Mouse (Mus musculus) neural tube, embryonic 11.5 days (tissue): ENCODE measurements at regions not wholly inside any gene's neighbourhood (a gene's known extent, or its start where the extent isn't known, plus 50 kb on each side); places are given as distances from the start of the nearest gene placed in this dataset.
A peak's percentile ranks its signal among the peaks of the same experiment; 100 is the strongest.

ENCODE experiments used
- ATAC-seq: fragments of 200-750 bp; cut with Nextera tagmentation; 2 replicates; pipeline ENCODE4 v1.8.0; 2017; ENCODE audit warnings: moderate number of reproducible peaks, mild to moderate bottlenecking, moderate TSS enrichment, moderate library complexity; ENCODE audit not compliant: insufficient read depth, low FRiP score, low TSS enrichment
- DNase-seq: peaks from one replicate; pipeline ENCODE4 v3.0.0-alpha.2; 2015; ENCODE audit warnings: low spot score
- H3K27ac ChIP-seq: fragments of 300-500 bp; sonication (generic); 2 replicates; pipeline ENCODE4 v1.5.1; 2014; ENCODE audit warnings: low read depth, mild to moderate bottlenecking, low read length
- H3K27me3 ChIP-seq: fragments of 300-500 bp; sonication (generic); 2 replicates; pipeline ENCODE4 v1.6.1; 2014; ENCODE audit warnings: mild to moderate bottlenecking, low read length, mixed read lengths; ENCODE audit not compliant: control insufficient read depth, insufficient read depth
- H3K36me3 ChIP-seq: fragments of 300-500 bp; sonication (generic); 2 replicates; pipeline ENCODE4 v1.6.1; 2014; ENCODE audit warnings: mild to moderate bottlenecking, low read length, moderate library complexity, mixed read lengths; ENCODE audit not compliant: control insufficient read depth, insufficient read depth
- H3K4me1 ChIP-seq: fragments of 300-500 bp; sonication (generic); 2 replicates; pipeline ENCODE4 v1.6.1; 2014; ENCODE audit warnings: low read length, mixed read lengths; ENCODE audit not compliant: control insufficient read depth, insufficient read depth
- H3K4me2 ChIP-seq: fragments of 300-500 bp; sonication (generic); 2 replicates; pipeline ENCODE4 v1.6.1; 2014; ENCODE audit warnings: low read depth, mild to moderate bottlenecking, moderate library complexity
- H3K4me3 ChIP-seq: fragments of 300-500 bp; sonication (generic); 2 replicates; pipeline ENCODE4 v1.5.1; 2014; ENCODE audit warnings: low read depth, low read length
- H3K9ac ChIP-seq: fragments of 300-500 bp; sonication (generic); 2 replicates; pipeline ENCODE4 v1.6.1; 2014; ENCODE audit warnings: mild to moderate bottlenecking, low read length
- H3K9me3 ChIP-seq: fragments of 300-500 bp; sonication (generic); 2 replicates; pipeline ENCODE4 v1.6.1; 2016; ENCODE audit warnings: low read length; ENCODE audit not compliant: control insufficient read depth
- WGBS: fragments of 180-500 bp; shearing (Covaris S2); extraction: QIAGEN DNeasy Blood & Tissue Kit; methylation state at CpG from one replicate; pipeline ENCODE4 v1.1.7; 2014; 5-methylcytosine and 5-hydroxymethylcytosine counted together

DNA sequence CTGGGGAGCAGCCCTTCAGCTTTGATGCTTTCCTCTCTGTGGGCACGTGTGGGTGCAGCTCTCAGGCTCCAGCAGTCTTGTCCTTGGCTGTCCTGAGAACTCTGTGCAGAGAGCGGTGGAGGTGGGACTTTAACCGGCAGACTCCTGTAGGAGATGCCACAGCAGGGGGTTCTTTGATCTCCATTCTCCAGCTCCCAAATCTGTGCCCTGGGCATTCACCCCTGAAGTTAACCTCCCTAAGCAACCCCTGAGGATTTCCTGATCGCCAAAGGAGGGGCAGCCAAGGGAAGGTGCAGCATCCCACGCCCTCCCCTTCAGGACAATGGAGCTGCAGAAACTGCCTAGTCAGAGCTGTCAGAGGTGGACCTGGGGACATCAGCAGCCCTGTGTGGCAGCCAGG lies 73.2 kb upstream of the Spaca7 start:
- DNase-seq = no peak
- ATAC-seq = no peak
- no peak overlapping the region for H3K9ac ChIP-seq
- peaks cover 28% of the 10 kb centered on the region for H3K27me3 ChIP-seq
- H3K27ac ChIP-seq = no peak overlapping the region
- H3K9me3 ChIP-seq = no peaks in the 10 kb centered on the region
- H3K36me3 ChIP-seq = no peaks in the 10 kb centered on the region
- H3K4me2 ChIP-seq = no peak overlapping the region
- H3K4me1 ChIP-seq = peaks cover 17% of the 10 kb centered on the region
- WGBS = 7% methylated on average over 5 of the region's 5 CpGs
- no peak overlapping the region for H3K4me3 ChIP-seq

GRCm38 (mm10) chr8:12500291-12500690 lies 72.5 kb upstream of the Spaca7 start:
- Histone ChIP-seq H3K27me3 (peaks cover 28% of the 10 kb centered on the region), H3K9ac (no peak overlapping the region), H3K9me3 (no peaks in the 10 kb centered on the region), H3K4me1 (peaks cover 17% of the 10 kb centered on the region), H3K4me3 (no peak overlapping the region), H3K27ac (no peak overlapping the region), H3K36me3 (no peaks in the 10 kb centered on the region), H3K4me2 (no peak overlapping the region)
- WGBS = 47% methylated on average over 3 of the region's 3 CpGs
- DNase-seq (no peak), ATAC-seq (no peak)

DNA sequence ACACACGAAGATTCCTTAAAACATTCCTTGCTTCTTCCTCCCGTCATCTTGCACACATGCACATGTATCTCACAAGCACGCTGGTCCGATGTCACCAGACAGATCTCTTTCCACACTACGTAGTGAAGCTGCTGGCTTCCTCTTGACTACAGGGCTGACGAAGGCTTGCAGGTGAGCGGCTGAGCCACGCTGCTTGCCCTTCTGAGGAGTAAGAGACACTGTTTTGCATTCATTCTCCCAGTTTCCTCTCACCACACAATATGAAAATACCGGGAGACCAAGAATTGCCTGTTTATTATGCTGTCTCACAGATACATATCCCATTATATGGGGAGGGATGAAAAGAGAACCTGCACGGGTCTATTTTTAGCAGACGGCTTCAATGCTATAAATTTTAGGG lies 71.0 kb upstream of the Spaca7 start:
- DNase-seq (no peak), ATAC-seq (peak; percentile 39)
- H3K9me3 ChIP-seq = no peaks in the 10 kb centered on the region
- peaks cover 28% of the 10 kb centered on the region for H3K27me3 ChIP-seq
- no peak overlapping the region for H3K9ac ChIP-seq
- H3K4me2 ChIP-seq = peak overlapping the region; percentile 40
- H3K4me1 ChIP-seq = peaks cover 17% of the 10 kb centered on the region
- WGBS = 1% methylated on average over 11 of the region's 11 CpGs
- no peaks in the 10 kb centered on the region for H3K36me3 ChIP-seq
- H3K4me3 ChIP-seq = 0 out of 2 replicates have a peak overlapping the region, but pooled peaks have one; percentile 20
- no peak overlapping the region for H3K27ac ChIP-seq

DNA sequence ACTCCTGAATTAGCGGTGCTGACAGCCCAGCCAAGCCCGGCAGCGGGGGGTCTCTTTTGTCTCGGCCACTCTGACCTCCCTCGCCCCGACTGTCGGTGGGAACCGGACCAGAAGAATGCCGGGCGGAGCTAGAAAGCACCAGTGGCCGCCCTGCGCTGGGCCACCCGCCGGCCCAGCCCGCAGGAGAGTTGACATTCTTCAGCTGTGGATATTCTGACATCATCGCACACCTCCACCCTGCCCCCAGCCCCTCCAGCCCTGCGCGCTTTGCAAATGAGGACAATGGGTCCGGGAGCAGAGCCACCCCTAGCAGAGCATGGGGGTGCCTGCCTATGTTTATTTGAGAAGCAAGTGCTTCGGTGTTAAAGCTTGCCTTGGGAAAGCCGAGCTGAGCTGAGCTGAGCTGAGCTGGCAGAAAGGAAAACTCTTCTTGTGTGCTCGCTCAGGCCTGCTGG lies 70.5 kb upstream of the Spaca7 start:
- Histone ChIP-seq H3K4me1 (peaks cover 17% of the 10 kb centered on the region), H3K9ac (no peak overlapping the region), H3K36me3 (no peaks in the 10 kb centered on the region), H3K9me3 (no peaks in the 10 kb centered on the region), H3K27me3 (peaks cover 27% of the 10 kb centered on the region), H3K4me3 (peak overlapping the region; percentile 20; the same call in 1 of the 2 replicates), H3K4me2 (peak overlapping the region; percentile 40), H3K27ac (no peak overlapping the region)
- DNase-seq = peak; percentile 60
- 0% methylated on average over 22 of the region's 22 CpGs for WGBS
- ATAC-seq = peak; percentile 75

GRCm38 (mm10) chr8:12502856-12503255 lies 70.0 kb upstream of the Spaca7 start:
- peaks cover 24% of the 10 kb centered on the region for H3K27me3 ChIP-seq
- H3K36me3 ChIP-seq = no peaks in the 10 kb centered on the region
- H3K27ac ChIP-seq = no peak overlapping the region
- ATAC-seq (0 out of 2 replicates have a peak, but pooled peaks have one; percentile 10), DNase-seq (no peak)
- WGBS = 8% methylated on average over 6 of the region's 6 CpGs
- no peak overlapping the region for H3K9ac ChIP-seq
- peak overlapping the region; percentile 40 for H3K4me2 ChIP-seq
- no peaks in the 10 kb centered on the region for H3K9me3 ChIP-seq
- H3K4me1 ChIP-seq = peaks cover 17% of the 10 kb centered on the region
- no peak overlapping the region for H3K4me3 ChIP-seq

DNA sequence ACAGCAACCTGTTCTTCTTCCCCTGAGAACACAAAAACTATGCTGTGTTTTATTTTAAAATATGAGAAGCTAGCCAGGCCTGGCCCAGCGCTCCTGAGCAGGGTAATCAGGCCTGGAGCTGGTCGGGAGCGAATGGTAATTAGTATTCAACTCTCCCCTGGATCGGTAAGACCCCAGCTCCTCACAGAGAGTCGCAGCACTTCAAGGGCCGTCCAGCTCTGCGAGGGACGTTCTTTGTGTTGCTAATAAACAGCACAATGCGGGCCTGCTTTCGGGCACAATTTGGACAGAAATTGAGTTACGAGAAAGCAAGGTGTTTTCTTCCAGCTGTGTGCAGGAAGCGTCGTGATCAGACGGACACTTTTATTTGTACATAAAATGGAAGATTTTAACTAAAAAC lies 69.5 kb upstream of the Spaca7 start:
- Histone ChIP-seq H3K27ac (no peak overlapping the region), H3K9me3 (no peaks in the 10 kb centered on the region), H3K36me3 (no peaks in the 10 kb centered on the region), H3K9ac (no peak overlapping the region), H3K4me1 (peaks cover 17% of the 10 kb centered on the region), H3K4me2 (no peak overlapping the region), H3K27me3 (peaks cover 26% of the 10 kb centered on the region), H3K4me3 (no peak overlapping the region)
- ATAC-seq (peak; percentile 56; the same call in 1 of the 2 replicates), DNase-seq (peak; percentile 55)
- 2% methylated on average over 14 of the region's 14 CpGs for WGBS

DNA sequence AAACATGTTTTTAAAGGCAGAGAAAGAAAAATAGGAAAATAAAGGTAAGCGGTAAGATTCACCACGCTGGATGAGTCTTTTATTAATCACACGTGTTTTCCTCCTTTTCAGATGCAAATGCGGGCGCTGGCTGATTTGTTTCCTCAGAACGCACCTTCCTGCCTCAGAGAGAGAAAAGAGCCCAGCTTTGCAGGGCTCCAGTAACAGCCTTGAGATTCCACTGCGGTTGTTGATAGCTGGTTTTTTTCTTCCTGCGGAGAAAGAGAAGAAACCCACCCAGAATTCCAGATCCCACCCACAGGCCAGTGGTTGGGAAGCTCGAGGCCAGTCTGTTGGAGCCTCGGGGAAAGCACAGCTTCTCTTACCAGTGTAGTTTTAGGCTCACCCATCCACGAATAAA lies 68.6 kb upstream of the Spaca7 start:
- 2% methylated on average over 11 of the region's 11 CpGs for whole genome bisulfite sequencing
- Histone ChIP-seq H3K27ac (no peak overlapping the region), H3K27me3 (peaks cover 26% of the 10 kb centered on the region), H3K9me3 (no peaks in the 10 kb centered on the region), H3K4me2 (no peak overlapping the region; the same call in 1 of the 2 replicates), H3K4me1 (peaks cover 17% of the 10 kb centered on the region), H3K9ac (no peak overlapping the region), H3K4me3 (no peak overlapping the region), H3K36me3 (no peaks in the 10 kb centered on the region)
- ATAC-seq (no peak), DNase-seq (peak; percentile 51)

DNA sequence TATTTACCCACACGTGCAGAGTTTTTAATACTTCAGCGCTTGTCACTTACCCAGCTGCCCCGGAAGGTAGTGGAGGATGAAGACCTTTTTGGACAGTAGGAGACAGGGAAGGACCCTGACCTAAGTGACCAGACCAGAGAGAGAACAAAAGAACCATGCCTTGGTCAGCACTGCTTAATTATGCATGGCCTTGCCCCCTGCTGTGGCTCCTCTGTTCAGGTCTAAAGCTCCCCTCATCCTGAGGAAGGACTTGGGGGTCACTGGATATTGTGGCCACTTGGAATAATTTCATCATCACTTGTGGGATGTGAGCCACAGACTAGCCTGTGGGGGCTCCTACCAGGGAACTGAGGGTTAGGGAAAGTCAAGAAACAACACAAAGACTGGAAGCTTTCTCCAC lies 68.1 kb upstream of the Spaca7 start:
- Histone ChIP-seq H3K9me3 (no peaks in the 10 kb centered on the region), H3K36me3 (no peaks in the 10 kb centered on the region), H3K4me3 (no peak overlapping the region), H3K27me3 (peaks cover 26% of the 10 kb centered on the region), H3K4me2 (no peak overlapping the region), H3K4me1 (peaks cover 17% of the 10 kb centered on the region), H3K27ac (no peak overlapping the region), H3K9ac (no peak overlapping the region)
- ATAC-seq (no peak), DNase-seq (no peak)
- 5% methylated on average over 3 of the region's 3 CpGs for WGBS

- Histone ChIP-seq H3K9ac (no peak overlapping the region), H3K27me3 (peaks cover 2% of the 10 kb centered on the region; the same call in 1 of the 2 replicates), H3K4me1 (no peaks in the 10 kb centered on the region), H3K27ac (no peak overlapping the region), H3K36me3 (no peaks in the 10 kb centered on the region), H3K9me3 (no peaks in the 10 kb centered on the region), H3K4me2 (no peak overlapping the region), H3K4me3 (no peak overlapping the region)
- ATAC-seq = no peak
- no peak for DNase-seq
- 72% methylated on average over 2 of the region's 2 CpGs for WGBS
Measured at GRCm38 (mm10) chr8:12510233-12510632, 62.6 kb upstream of the Spaca7 start.
